Mouse (Mus musculus) effector memory CD4-positive, alpha-beta T cell, adult 5 months (primary cell): ENCODE results near the gene Klk15. TPM values are rescaled to one million over a fixed set of nuclear protein-coding genes. Genes with fewer than 3 reads are reported as not detected.

ENCODE experiments used
- polyA plus RNA-seq: library from polyadenylated mRNA; unstranded; fragments of 100-300 nt; shearing (Covaris generic); gene quantifications from one replicate; pipeline ENCODE4 v1.2.1, GENCODE M21; 2017

Gene Klk15
- polyA plus RNA-seq, result not detected

GRCm38 (mm10) chr7:43933440-43933839, at the start of gene Klk15:
Gene Klk15, plus strand, starts transcription at chr7:43933740.

DNA sequence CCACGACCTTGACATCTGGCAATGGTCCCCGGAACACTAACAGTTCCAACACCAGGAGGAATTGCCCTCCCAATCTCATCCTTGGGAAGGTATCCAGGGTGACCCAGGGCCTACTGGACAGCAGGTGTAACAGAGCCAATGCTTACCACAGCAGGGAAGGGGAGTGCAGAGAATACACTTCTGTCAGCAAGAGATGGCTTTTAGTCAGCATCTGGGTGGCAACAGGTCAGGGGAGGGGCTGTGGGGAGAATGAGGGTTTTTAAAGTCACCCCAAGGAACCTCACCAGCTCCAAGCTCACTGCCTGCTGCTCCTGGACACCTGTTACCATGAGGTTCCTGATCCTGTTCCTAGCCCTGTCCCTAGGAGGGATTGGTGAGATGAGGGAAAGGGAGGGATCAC, 16.8 kb downstream of the Klk15 start, which contains the start of gene Klk1b8:
TSS of gene Klk1b8 (plus strand) at position 301 of the 400 bp plus-strand sequence.

DNA sequence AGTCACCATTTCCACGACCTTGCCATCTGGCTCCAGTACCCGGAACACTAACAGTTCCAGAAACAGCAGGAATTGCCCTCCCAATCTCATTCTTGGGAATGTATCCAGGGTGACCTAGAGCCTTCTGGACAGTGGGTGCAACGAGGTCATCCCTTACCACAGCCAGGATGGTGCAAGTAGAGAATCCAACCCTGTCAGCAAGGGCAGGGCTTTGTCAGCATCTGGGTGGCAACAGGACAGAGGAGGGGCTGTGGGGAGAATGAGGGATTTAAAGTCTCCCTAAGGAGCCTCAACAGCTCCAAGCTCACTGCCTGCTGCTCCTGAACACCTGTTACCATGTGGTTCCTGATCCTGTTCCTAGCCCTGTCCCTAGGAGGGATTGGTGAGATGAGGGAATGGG, 32.9 kb downstream of the Klk15 start, which contains the start of gene Klk1b1:
TSS of gene Klk1b1 (plus strand) at position 301 of the 400 bp plus-strand sequence.

DNA sequence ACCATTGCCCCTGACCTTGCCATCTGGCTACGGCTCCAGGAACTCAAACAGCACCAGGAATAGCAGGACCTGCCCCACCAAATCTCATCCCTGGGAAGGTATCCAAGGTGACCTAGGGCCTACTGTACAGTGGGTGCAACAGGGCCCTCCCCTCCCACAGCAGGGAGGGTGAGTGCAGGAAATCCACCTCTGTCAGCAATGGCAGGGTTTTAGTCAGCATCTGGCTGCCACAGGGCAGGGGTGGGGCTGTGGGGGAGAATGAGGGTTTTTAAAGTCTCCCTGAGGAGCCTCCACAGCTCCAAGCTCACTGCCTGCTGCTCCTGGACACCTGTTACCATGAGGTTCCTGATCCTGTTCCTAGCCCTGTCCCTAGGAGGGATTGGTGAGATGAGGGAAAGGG, 42.2 kb downstream of the Klk15 start, which contains the start of gene Klk1b9:
TSS of gene Klk1b9 (plus strand) at position 301 of the 400 bp plus-strand sequence.

Other genes starting within 250 kb of the Klk15 start
- not detected for gene Klk14, start 243.3 kb upstream of the Klk15 start, polyA plus RNA-seq
- gene Klk13, start 221.2 kb upstream of the Klk15 start, polyA plus RNA-seq, result not detected
- not detected for gene Klk12, start 164.8 kb upstream of the Klk15 start, polyA plus RNA-seq
- not detected for gene Klk11, start 159.1 kb upstream of the Klk15 start, polyA plus RNA-seq
- gene Klk10, start 152.7 kb upstream of the Klk15 start, polyA plus RNA-seq, result not detected
- gene Klk9, start 141.8 kb upstream of the Klk15 start, polyA plus RNA-seq, result not detected
- gene Klk8, start 136.2 kb upstream of the Klk15 start, polyA plus RNA-seq, result 48.5 TPM
- gene Klk7, start 122.4 kb upstream of the Klk15 start, polyA plus RNA-seq, result not detected
- gene Klk6, start 109.2 kb upstream of the Klk15 start, polyA plus RNA-seq, result not detected
- not detected for gene Klk5, start 91.8 kb upstream of the Klk15 start, polyA plus RNA-seq
- gene Klk4, start 52.6 kb upstream of the Klk15 start, polyA plus RNA-seq, result not detected
- not detected for gene Klk1b8, start 16.9 kb downstream of the Klk15 start, polyA plus RNA-seq
- gene Klk1b1, start 33.0 kb downstream of the Klk15 start, polyA plus RNA-seq, result not detected
- not detected for gene Klk1b9, start 42.3 kb downstream of the Klk15 start, polyA plus RNA-seq
- not detected for gene Klk1b11, start 62.1 kb downstream of the Klk15 start, polyA plus RNA-seq
- not detected for gene Klk1b26, start 78.4 kb downstream of the Klk15 start, polyA plus RNA-seq
- not detected for gene Klk1b27, start 118.5 kb downstream of the Klk15 start, polyA plus RNA-seq
- not detected for gene Klk1b21, start 168.6 kb downstream of the Klk15 start, polyA plus RNA-seq
- not detected for gene Klk1b22, start 178.9 kb downstream of the Klk15 start, polyA plus RNA-seq
- gene Klk1b16, start 203.0 kb downstream of the Klk15 start, polyA plus RNA-seq, result not detected